Mouse (Mus musculus) lung, adult 2 months (tissue): ENCODE measurements at regions not wholly inside any gene's neighbourhood (a gene's known extent, or its start where the extent isn't known, plus 50 kb on each side); places are given as distances from the start of the nearest gene placed in this dataset.

ENCODE experiments used
- CTCF ChIP-seq: fragments of 200-500 bp; IDR thresholded peaks from 2 replicates; pipeline ENCODE4 v1.5.1; 2011; ENCODE audit warnings: mild to moderate bottlenecking, low read length, control low read depth; ENCODE audit not compliant: insufficient read depth
- POLR2A ChIP-seq: fragments of 200-500 bp; IDR thresholded peaks from 2 replicates; pipeline ENCODE4 v1.6.1; 2011; ENCODE audit warnings: low read depth, mild to moderate bottlenecking, control low read depth, low read length, borderline replicate concordance; ENCODE audit errors: extremely low read depth

DNA sequence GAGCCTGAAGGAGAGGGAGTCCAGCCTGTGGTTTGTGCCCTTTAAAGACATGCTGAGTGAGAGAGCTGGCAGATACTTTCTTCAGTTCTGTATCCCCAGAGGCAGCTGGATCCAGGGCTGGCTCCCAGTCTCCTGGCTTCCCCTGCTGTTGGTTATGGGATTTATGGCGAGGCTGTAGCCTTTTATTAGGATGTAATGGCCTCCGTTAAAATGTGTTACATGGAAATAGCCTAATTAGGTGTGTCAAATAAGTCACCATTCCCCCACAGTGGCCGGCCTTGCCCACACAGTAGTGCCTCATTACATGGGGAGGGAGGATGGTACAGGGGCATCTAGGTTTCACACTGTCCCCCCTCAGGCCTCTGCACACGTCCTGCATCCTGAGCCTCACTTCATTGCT is 230.8 kb downstream of the Rplp1 start:
- TF ChIP-seq POLR2A (no peak), CTCF (no peak)
